Mouse (Mus musculus): ENCODE measurements around the gene Rpl19.

The Rpl19 gene

GRCm38 (mm10) chr11:98026570-98027296 lies at the start of gene Rpl19:
TSS of gene Rpl19 (plus strand) at chr11:98026710.
- DNase-seq, result peak; percentile 96

- no peak for DNase-seq
Measured at GRCm38 (mm10) chr11:97977797-97978196, 48.7 kb upstream of the Rpl19 start.

- DNase-seq, result no peak
Measured at GRCm38 (mm10) chr11:97978392-97978791, 48.1 kb upstream of the Rpl19 start.

- no peak for DNase-seq
Measured at GRCm38 (mm10) chr11:97979824-97980495, 46.5 kb upstream of the Rpl19 start.

GRCm38 (mm10) chr11:97980531-97980966 lies 46.0 kb upstream of the Rpl19 start:
- no peak for DNase-seq

- DNase-seq, result no peak
Measured at GRCm38 (mm10) chr11:97982721-97983120, 43.8 kb upstream of the Rpl19 start.

GRCm38 (mm10) chr11:97983506-97983905 lies 43.0 kb upstream of the Rpl19 start:
- DNase-seq, result no peak

- no peak for DNase-seq
Measured at GRCm38 (mm10) chr11:97983983-97984382, 42.5 kb upstream of the Rpl19 start.

GRCm38 (mm10) chr11:97985727-97986677 lies 40.5 kb upstream of the Rpl19 start, which contains the start of gene Plxdc1:
TSS of gene Plxdc1 (minus strand) at chr11:97986444.
- DNase-seq, result no peak

GRCm38 (mm10) chr11:97986738-97987465 lies 39.6 kb upstream of the Rpl19 start:
- DNase-seq, result no peak

- DNase-seq, result peak; percentile 97
Measured at GRCm38 (mm10) chr11:97987551-97988526, 38.7 kb upstream of the Rpl19 start.

GRCm38 (mm10) chr11:97988530-97989096 lies 37.9 kb upstream of the Rpl19 start:
- peak; percentile 93 for DNase-seq

GRCm38 (mm10) chr11:97994539-97995100 lies 31.9 kb upstream of the Rpl19 start:
- peak; percentile 76 for DNase-seq

GRCm38 (mm10) chr11:97995564-97996288 lies 30.8 kb upstream of the Rpl19 start, which contains the start of gene Arl5c:
TSS of gene Arl5c (minus strand) at chr11:97996181.
- DNase-seq, result no peak

- no peak for DNase-seq
Measured at GRCm38 (mm10) chr11:97996691-97997090, 29.8 kb upstream of the Rpl19 start.

- DNase-seq, result no peak
Measured at GRCm38 (mm10) chr11:97997387-97997960, 29.0 kb upstream of the Rpl19 start.

GRCm38 (mm10) chr11:97998074-97998793 lies 28.3 kb upstream of the Rpl19 start:
- no peak for DNase-seq

GRCm38 (mm10) chr11:97998898-97999608 lies 27.5 kb upstream of the Rpl19 start:
- DNase-seq, result no peak
